ENCODE assay signal across 14 mouse cellular contexts in genomic region chr12:11317671-11318070, GRCm38 (mm10). TPM values are rescaled to one million over a fixed set of nuclear protein-coding genes. Genes with fewer than 3 reads are reported as not detected.
A peak's percentile ranks its signal among the peaks of the same experiment; 100 is the strongest.
DNase-seq lines count a peak whose midpoint lies in the region; ATAC-seq and TF ChIP-seq lines count a peak whose summit lies in the region.
"Had no signal": no experiment of that assay in that cellular context is flagged by ENCODE, and none has a peak within 500 bp of the region (broad histone marks: within the 10 kb centered on the region; RNA-seq: fewer than 3 reads in every experiment).

No protein-coding gene starts in this region.

- peak; percentile 19 for DNase-seq in liver, adult 2 months (ENCODE audit: extremely low read depth, low read depth, low spot score)
- no peak for DNase-seq in liver, postnatal 0 days
- peak; percentile 54 for DNase-seq in kidney, postnatal 10 days
- DNase-seq in lung, postnatal 14 days = peak; percentile 41
- DNase-seq in thymus, postnatal 4 days = no peak
- DNase-seq in urinary bladder, postnatal 10 days (ENCODE audit: low spot score) = no peak
- DNase-seq: cerebellum, adult 11 months; forebrain, postnatal 0 days; gastrocnemius, postnatal 10 days; heart, postnatal 4 days had no signal

- 70% methylated on average over 6 of the region's 6 CpGs for WGBS in liver, adult 2 months
- WGBS in liver, postnatal 0 days (ENCODE audit: insufficient replicate concordance) = 68% methylated on average over 6 of the region's 6 CpGs
- WGBS in midbrain, embryonic 16.5 days = 67% methylated on average over 6 of the region's 6 CpGs

- no peak for TF ChIP-seq EP300 in liver, postnatal 0 days (IDR thresholded peaks at IDR 0.05; ENCODE audit: low read depth)

- no peak for TF ChIP-seq POLR2A in liver, adult 2 months (IDR thresholded peaks at IDR 0.05; ENCODE audit: extremely low read depth, insufficient read depth, low read length)

- H3K79me2 ChIP-seq in liver, adult 2 months (ENCODE audit: control insufficient read depth, insufficient read depth, low read length) = no peaks in the 10 kb centered on the region

- TF ChIP-seq CTCF in liver, adult 2 months (IDR thresholded peaks at IDR 0.05; ENCODE audit: low read depth, low read length) = no peak
- no peak for TF ChIP-seq CTCF in liver, postnatal 0 days (IDR thresholded peaks at IDR 0.05; ENCODE audit: low read depth)

- no peak overlapping the region for H3K27ac ChIP-seq in liver, adult 2 months (replicated peaks; ENCODE audit: insufficient read depth, low read depth, low read length)
- H3K27ac ChIP-seq in liver, postnatal 0 days (ENCODE audit: low read depth) = no peak overlapping the region
- no peak overlapping the region for H3K27ac ChIP-seq in midbrain, embryonic 16.5 days (ENCODE audit: low read length)

- no peaks in the 10 kb centered on the region for H3K27me3 ChIP-seq in liver, adult 2 months (ENCODE audit: control insufficient read depth, insufficient read depth, low read length)
- H3K27me3 ChIP-seq in liver, postnatal 0 days (ENCODE audit: insufficient read depth, low read length) = no peaks in the 10 kb centered on the region
- no peaks in the 10 kb centered on the region for H3K27me3 ChIP-seq in midbrain, embryonic 16.5 days (ENCODE audit: control insufficient read depth, insufficient read depth, low read depth, low read length)

- ATAC-seq in liver, postnatal 0 days = no peak
- ATAC-seq in midbrain, embryonic 16.5 days = no peak
- ATAC-seq: forebrain, postnatal 0 days had no signal

- H3K4me2 ChIP-seq in liver, postnatal 0 days (ENCODE audit: low read depth, low read length) = no peak overlapping the region
- H3K4me2 ChIP-seq in midbrain, embryonic 16.5 days (ENCODE audit: low read length) = no peak overlapping the region
- H3K4me2 ChIP-seq: heart, embryonic 11.5 days; liver, embryonic 11.5 days had no signal

- H3K36me3 ChIP-seq in liver, adult 2 months (ENCODE audit: control insufficient read depth, insufficient read depth, low read length) = peaks cover 38% of the 10 kb centered on the region
- H3K36me3 ChIP-seq in liver, postnatal 0 days (replicated peaks; ENCODE audit: insufficient read depth, low read length) = peaks cover 34% of the 10 kb centered on the region
- peaks cover 11% of the 10 kb centered on the region for H3K36me3 ChIP-seq in midbrain, embryonic 16.5 days (ENCODE audit: control insufficient read depth, insufficient read depth, low read length)

- H3K9me3 ChIP-seq in liver, postnatal 0 days (ENCODE audit: low read length) = no peaks in the 10 kb centered on the region
- H3K9me3 ChIP-seq in midbrain, embryonic 16.5 days (replicated peaks; ENCODE audit: control insufficient read depth, low read length, poor library complexity, severe bottlenecking) = no peaks in the 10 kb centered on the region

- H3K9ac ChIP-seq in liver, adult 2 months (ENCODE audit: low read depth, low read length) = no peak overlapping the region
- H3K9ac ChIP-seq in liver, postnatal 0 days (replicated peaks) = no peak overlapping the region
- no peak overlapping the region for H3K9ac ChIP-seq in midbrain, embryonic 16.5 days (ENCODE audit: low read depth, low read length)
- H3K9ac ChIP-seq: forebrain, postnatal 0 days had no signal

- no peak overlapping the region for H3K4me3 ChIP-seq in liver, adult 2 months (ENCODE audit: insufficient read depth, low read depth, low read length)
- H3K4me3 ChIP-seq in liver, postnatal 0 days (ENCODE audit: low read depth, low read length) = no peak overlapping the region
- no peak overlapping the region for H3K4me3 ChIP-seq in midbrain, embryonic 16.5 days (ENCODE audit: low read depth, low read length)
- H3K4me3 ChIP-seq: erythroblast, embryonic 14.5 days had no signal

- no peaks in the 10 kb centered on the region for H3K4me1 ChIP-seq in liver, adult 2 months (ENCODE audit: control insufficient read depth, insufficient read depth, low read length)
- H3K4me1 ChIP-seq in liver, postnatal 0 days (ENCODE audit: insufficient read depth) = no peaks in the 10 kb centered on the region
- H3K4me1 ChIP-seq in midbrain, embryonic 16.5 days (ENCODE audit: control insufficient read depth, insufficient read depth, low read length) = no peaks in the 10 kb centered on the region

RNA-seq across cellular contexts. Expression of gene Smc6, which starts 52.0 kb away (rescaled TPM):
- 21.3 and 22.7 TPM in 2 replicates for total RNA-seq in liver, adult 2 months (2014; rRNA removed)
- polyA plus RNA-seq in liver, adult 2 months (2012; rRNA removed) = 1.9 and 2.1 TPM in 2 replicates
- 60.6 and 60.7 TPM in 2 replicates for polyA plus RNA-seq in liver, postnatal 0 days (2015; fragmentation: Nextera tagmentation; extraction: Ambion mirVana)
- polyA plus RNA-seq in midbrain, embryonic 16.5 days (2015; fragmentation: Nextera tagmentation; extraction: Ambion mirVana) = 97.1 and 111 TPM in 2 replicates

RNA-seq across cellular contexts. Expression of gene Gen1, which starts 52.1 kb away (rescaled TPM):
- total RNA-seq in liver, adult 2 months (2014; rRNA removed) = 0.74 TPM in 2 replicates
- polyA plus RNA-seq in liver, adult 2 months (2012; rRNA removed) = 0.05 and 0.14 TPM in 2 replicates
- 3.5 and 4.6 TPM in 2 replicates for polyA plus RNA-seq in liver, postnatal 0 days (2015; fragmentation: Nextera tagmentation; extraction: Ambion mirVana)
- polyA plus RNA-seq in midbrain, embryonic 16.5 days (2015; fragmentation: Nextera tagmentation; extraction: Ambion mirVana) = 1.2 and 1.6 TPM in 2 replicates

Comparison
In these comparisons a context has a peak if more than half of its experiments do, and no peak if none do; other contexts are left out.
1. DNase-seq: peak in liver, adult 2 months (single experiment), kidney, postnatal 10 days (single experiment) and lung, postnatal 14 days (single experiment); none in liver, postnatal 0 days (single experiment), thymus, postnatal 4 days (single experiment) and urinary bladder, postnatal 10 days (single experiment).
2. RNA of gene Smc6, which starts 52.0 kb away (polyA plus RNA-seq): 97.1 to 111 TPM in midbrain, embryonic 16.5 days and 60.6 to 60.7 TPM in liver, postnatal 0 days; 1.9 to 2.1 TPM in liver, adult 2 months; every median in the first group is over 10 times any median in the second.